In genomic region chr11:72086251-72087046, GRCm38 (mm10) we compare ENCODE assay signal across 9 mouse cellular contexts. TPM values are rescaled to one million over a fixed set of nuclear protein-coding genes. Genes with fewer than 3 reads are reported as not detected.
DNase-seq lines count a peak whose midpoint lies in the region; ATAC-seq lines count a peak whose summit lies in the region.
"Had no signal": no experiment of that assay in that cellular context is flagged by ENCODE, and none has a peak within 500 bp of the region (broad histone marks: within the 10 kb centered on the region; RNA-seq: fewer than 3 reads in every experiment).

No protein-coding gene starts in this region.

- 8% methylated on average over 11 of the region's 11 CpGs for WGBS in forebrain, embryonic 16.5 days
- 30% methylated on average over 11 of the region's 11 CpGs for WGBS in hindbrain, embryonic 14.5 days
- WGBS in midbrain, embryonic 11.5 days: 62% methylated on average over 11 of the region's 11 CpGs

- H3K4me2 ChIP-seq in forebrain, embryonic 16.5 days (ENCODE audit: low read length): no peak overlapping the region
- H3K4me2 ChIP-seq in hindbrain, embryonic 14.5 days (replicated peaks): no peak overlapping the region
- H3K4me2 ChIP-seq in midbrain, embryonic 11.5 days: no peak overlapping the region
- H3K4me2 ChIP-seq: lung, embryonic 15.5 days had no signal

- H3K4me1 ChIP-seq in forebrain, embryonic 16.5 days (replicated peaks; ENCODE audit: control insufficient read depth, insufficient read depth, low read length): peaks cover 15% of the 10 kb centered on the region
- H3K4me1 ChIP-seq in hindbrain, embryonic 14.5 days (replicated peaks; ENCODE audit: control insufficient read depth, insufficient read depth, low read length): peaks cover 14% of the 10 kb centered on the region
- no peaks in the 10 kb centered on the region for H3K4me1 ChIP-seq in midbrain, embryonic 11.5 days (ENCODE audit: control insufficient read depth, insufficient read depth, low read length)

- H3K9ac ChIP-seq in forebrain, embryonic 16.5 days (replicated peaks; ENCODE audit: low read depth, low read length): no peak overlapping the region
- H3K9ac ChIP-seq in hindbrain, embryonic 14.5 days: peak overlapping the region; percentile 28; the same call in 1 of the 2 replicates
- H3K9ac ChIP-seq in midbrain, embryonic 11.5 days (ENCODE audit: low read length): no peak overlapping the region
- H3K9ac ChIP-seq: lung, embryonic 15.5 days had no signal

- peak; percentile 17 for DNase-seq in embryo, embryonic 10.5 days (ENCODE audit: low spot score)
- DNase-seq in embryo, embryonic 9.5 days (ENCODE audit: extremely low spot score): no peak
- peak; percentile 59 for DNase-seq in hindbrain, embryonic 14.5 days (ENCODE audit: low spot score)
- DNase-seq in midbrain, embryonic 11.5 days (ENCODE audit: low spot score, missing footprints): no peak
- DNase-seq in testis, postnatal 14 days (ENCODE audit: low spot score): no peak
- no peak for DNase-seq in thymus, postnatal 10 days (ENCODE audit: low spot score in 2 of 2)
- DNase-seq in spleen, adult 18-20 months: no peak

- peak; percentile 91 for ATAC-seq in forebrain, embryonic 16.5 days
- ATAC-seq in hindbrain, embryonic 14.5 days (ENCODE audit: low FRiP score): peak; percentile 84; the same call in 1 of the 2 replicates
- 0 out of 2 replicates have a peak, but pooled peaks have one; percentile 48 for ATAC-seq in midbrain, embryonic 11.5 days (ENCODE audit: low FRiP score)

- H3K9me3 ChIP-seq in forebrain, embryonic 16.5 days (ENCODE audit: control insufficient read depth, low read length): no peaks in the 10 kb centered on the region
- H3K9me3 ChIP-seq in hindbrain, embryonic 14.5 days (ENCODE audit: control insufficient read depth, low read length): no peaks in the 10 kb centered on the region
- no peaks in the 10 kb centered on the region for H3K9me3 ChIP-seq in midbrain, embryonic 11.5 days (ENCODE audit: control insufficient read depth, low read length)
- H3K9me3 ChIP-seq: lung, embryonic 15.5 days had no signal

- H3K36me3 ChIP-seq in forebrain, embryonic 16.5 days (ENCODE audit: control insufficient read depth, insufficient read depth): no peaks in the 10 kb centered on the region
- no peaks in the 10 kb centered on the region for H3K36me3 ChIP-seq in hindbrain, embryonic 14.5 days (replicated peaks; ENCODE audit: control insufficient read depth, insufficient read depth)
- H3K36me3 ChIP-seq in midbrain, embryonic 11.5 days (ENCODE audit: control insufficient read depth, insufficient read depth, low read length): no peaks in the 10 kb centered on the region
- H3K36me3 ChIP-seq: lung, embryonic 15.5 days had no signal

- peak overlapping the region; percentile 86 for H3K27ac ChIP-seq in forebrain, embryonic 16.5 days (ENCODE audit: low read length)
- peak overlapping the region; percentile 89 for H3K27ac ChIP-seq in hindbrain, embryonic 14.5 days
- H3K27ac ChIP-seq in midbrain, embryonic 11.5 days (ENCODE audit: low read depth, low read length): peak overlapping the region; percentile 17; the same call in 1 of the 2 replicates
- H3K27ac ChIP-seq: lung, embryonic 15.5 days had no signal

- H3K4me3 ChIP-seq in forebrain, embryonic 16.5 days (replicated peaks; ENCODE audit: low read length): no peak overlapping the region
- H3K4me3 ChIP-seq in hindbrain, embryonic 14.5 days (replicated peaks; ENCODE audit: low read length): no peak overlapping the region
- no peak overlapping the region for H3K4me3 ChIP-seq in midbrain, embryonic 11.5 days (ENCODE audit: low read depth, low read length)
- H3K4me3 ChIP-seq: lung, embryonic 15.5 days had no signal

- no peaks in the 10 kb centered on the region for H3K27me3 ChIP-seq in forebrain, embryonic 16.5 days (replicated peaks; ENCODE audit: control insufficient read depth, insufficient read depth, low read length)
- no peaks in the 10 kb centered on the region for H3K27me3 ChIP-seq in hindbrain, embryonic 14.5 days (ENCODE audit: control insufficient read depth, insufficient read depth, low read length)
- H3K27me3 ChIP-seq in midbrain, embryonic 11.5 days (ENCODE audit: control insufficient read depth, insufficient read depth, low read length): no peaks in the 10 kb centered on the region
- H3K27me3 ChIP-seq: lung, embryonic 15.5 days had no signal

RNA-seq across cellular contexts. Expression of gene Pimreg, which starts 44.6 kb away (rescaled TPM):
- polyA plus RNA-seq in forebrain, embryonic 16.5 days (2015; fragmentation: Nextera tagmentation; extraction: Ambion mirVana): 64.1 and 80.3 TPM in 2 replicates
- 26.8 and 30.2 TPM in 2 replicates for polyA plus RNA-seq in hindbrain, embryonic 14.5 days (2014; fragmentation: Nextera tagmentation; extraction: Ambion mirVana)
- 201 and 214 TPM in 2 replicates for polyA plus RNA-seq in midbrain, embryonic 11.5 days (2014; fragmentation: Nextera tagmentation; extraction: Ambion mirVana)

RNA-seq across cellular contexts. Expression of gene Pitpnm3, which starts 49.1 kb away (rescaled TPM):
- 2.0 and 3.0 TPM in 2 replicates for polyA plus RNA-seq in forebrain, embryonic 16.5 days (2015; fragmentation: Nextera tagmentation; extraction: Ambion mirVana)
- polyA plus RNA-seq in hindbrain, embryonic 14.5 days (2014; fragmentation: Nextera tagmentation; extraction: Ambion mirVana): 4.9 and 5.2 TPM in 2 replicates
- 0.56 and 0.99 TPM in 2 replicates for polyA plus RNA-seq in midbrain, embryonic 11.5 days (2014; fragmentation: Nextera tagmentation; extraction: Ambion mirVana)

RNA-seq across cellular contexts. Expression of gene Aipl1, which starts 49.1 kb away (rescaled TPM):
- 0.11 and 0.27 TPM in 2 replicates for polyA plus RNA-seq in forebrain, embryonic 16.5 days (2015; fragmentation: Nextera tagmentation; extraction: Ambion mirVana)
- not detected in 2 replicates for polyA plus RNA-seq in hindbrain, embryonic 14.5 days (2014; fragmentation: Nextera tagmentation; extraction: Ambion mirVana)
- 0.15 and 0.44 TPM in 2 replicates for polyA plus RNA-seq in midbrain, embryonic 11.5 days (2014; fragmentation: Nextera tagmentation; extraction: Ambion mirVana)

Comparison
In these comparisons a context has a peak if more than half of its experiments do, and no peak if none do; other contexts are left out.
1. DNase-seq: peak in embryo, embryonic 10.5 days (single experiment) and hindbrain, embryonic 14.5 days (single experiment); none in embryo, embryonic 9.5 days (single experiment), midbrain, embryonic 11.5 days (single experiment), testis, postnatal 14 days (single experiment), thymus, postnatal 10 days (0 of 2) and spleen, adult 18-20 months (0 of 2).
2. H3K27ac ChIP-seq: peak in every context shown above with its lines; median percentile 89 in hindbrain, embryonic 14.5 days; 86 in forebrain, embryonic 16.5 days; 17 in midbrain, embryonic 11.5 days.
3. Peak in every context shown above with its lines, with median percentiles within 50 percentile points of each other: ATAC-seq.